Mouse (Mus musculus) ES-Bruce4 (cell line): ENCODE results near the gene Mef2b. TPM values are rescaled to one million over a fixed set of nuclear protein-coding genes. Genes with fewer than 3 reads are reported as not detected.

Source experiments
- H3K27ac ChIP-seq: 2 replicates; pipeline ENCODE4 v1.5.1; 2012; ENCODE audit warnings: low read length, inconsistent platforms; ENCODE audit not compliant: insufficient read depth
- H3K27me3 ChIP-seq: 2 replicates; pipeline ENCODE4 v1.6.1; 2012; ENCODE audit warnings: mild to moderate bottlenecking, low read length, inconsistent platforms; ENCODE audit not compliant: control insufficient read depth, poor library complexity, insufficient read depth, severe bottlenecking
- H3K36me3 ChIP-seq: 2 replicates; pipeline ENCODE4 v1.6.1; 2012; ENCODE audit warnings: inconsistent platforms, mild to moderate bottlenecking, low read length, moderate library complexity; ENCODE audit not compliant: control insufficient read depth, poor library complexity, insufficient read depth, severe bottlenecking
- H3K4me1 ChIP-seq: one replicate; pipeline ENCODE4 v1.8.1; 2011; ENCODE audit warnings: low read length; ENCODE audit not compliant: control insufficient read depth, insufficient read depth
- H3K4me3 ChIP-seq: 2 replicates; pipeline ENCODE4 v1.5.1; 2011; ENCODE audit warnings: low read depth, mild to moderate bottlenecking, low read length
- H3K9ac ChIP-seq: 2 replicates; pipeline ENCODE4 v1.6.1; 2012; ENCODE audit warnings: low read depth, mild to moderate bottlenecking, inconsistent platforms; ENCODE audit not compliant: poor library complexity, severe bottlenecking
- H3K9me3 ChIP-seq: replicated peaks from 2 replicates; pipeline ENCODE4 v1.6.1; 2012; ENCODE audit warnings: mild to moderate bottlenecking, low read length, inconsistent platforms; ENCODE audit not compliant: control insufficient read depth, poor library complexity, insufficient read depth, severe bottlenecking
- CTCF ChIP-seq: IDR thresholded peaks from one replicate; pipeline ENCODE4 v1.8.1; 2011; ENCODE audit warnings: low read depth, low read length
- EP300 ChIP-seq: IDR thresholded peaks from 2 replicates; pipeline ENCODE4 v1.6.1; 2011; ENCODE audit warnings: low read depth, low read length; ENCODE audit not compliant: insufficient read depth
- POLR2A ChIP-seq: IDR thresholded peaks from one replicate; pipeline ENCODE4 v1.8.1; 2011; ENCODE audit warnings: low read length; ENCODE audit not compliant: insufficient read depth
- polyA plus RNA-seq: library from polyadenylated mRNA; stranded (reverse); fragments of >200 nt; gene quantifications from 2 replicates; pipeline ENCODE4 v1.2.4, GENCODE M21; 2011; ENCODE audit warnings: low read depth; ENCODE audit not compliant: missing spikeins, insufficient read depth, insufficient read length

Gene Mef2b
- polyA plus RNA-seq, 1 experiment, result 5.8 TPM

GRCm38 (mm10) chr8:70129309-70129952 is 10.1 kb upstream of the Mef2b start:
- Histone ChIP-seq H3K4me3 (peak overlapping the region; percentile 23), H3K9me3 (no peaks in the 10 kb centered on the region), H3K27ac (peak overlapping the region; percentile 70)

GRCm38 (mm10) chr8:70130066-70130465 is 9.4 kb upstream of the Mef2b start:
- Histone ChIP-seq H3K9ac (peak overlapping the region; percentile 89), H3K27ac (peak overlapping the region; percentile 70), H3K4me3 (peak overlapping the region; percentile 23; the same call in 1 of the 2 replicates), H3K4me1 (peaks cover 6% of the 10 kb centered on the region), H3K27me3 (no peaks in the 10 kb centered on the region), H3K36me3 (peaks cover 23% of the 10 kb centered on the region), H3K9me3 (no peaks in the 10 kb centered on the region)
- TF ChIP-seq CTCF, result no peak
- TF ChIP-seq POLR2A, result no peak
- TF ChIP-seq EP300, result no peak

More at GRCm38 (mm10) chr8:70129309-70129952, 10.1 kb upstream of the Mef2b start:
- no peak for TF ChIP-seq EP300
- Histone ChIP-seq H3K36me3 (peaks cover 17% of the 10 kb centered on the region), H3K9ac (peak overlapping the region; percentile 13), H3K27me3 (no peaks in the 10 kb centered on the region), H3K4me1 (peaks cover 6% of the 10 kb centered on the region)

GRCm38 (mm10) chr8:70131166-70131883 is 8.2 kb upstream of the Mef2b start, which contains the start of gene Nr2c2ap:
Nr2c2ap (plus strand) TSS chr8:70131333.
- TF ChIP-seq CTCF (no peak), EP300 (0 out of 2 replicates have a peak, but pooled peaks have one; percentile 44)
- peak within 1 kb of the TSS; percentile 89 for H3K9ac ChIP-seq
- H3K27ac ChIP-seq, result peak within 1 kb of the TSS; percentile 85
- H3K4me1 ChIP-seq, result peaks cover 6% of the 10 kb centered on the region
- H3K9me3 ChIP-seq, result no peaks in the 10 kb centered on the region
- no peaks in the 10 kb centered on the region for H3K27me3 ChIP-seq
- H3K4me3 ChIP-seq, result peak within 1 kb of the TSS; percentile 93
- peaks cover 29% of the 10 kb centered on the region for H3K36me3 ChIP-seq

GRCm38 (mm10) chr8:70134086-70134485 is 5.4 kb upstream of the Mef2b start:
- no peak for TF ChIP-seq POLR2A
- TF ChIP-seq CTCF, result no peak
- TF ChIP-seq EP300, result no peak
- peaks cover 6% of the 10 kb centered on the region for H3K4me1 ChIP-seq
- H3K9me3 ChIP-seq, result no peaks in the 10 kb centered on the region
- H3K27me3 ChIP-seq, result no peaks in the 10 kb centered on the region
- H3K4me3 ChIP-seq, result no peak overlapping the region
- no peak overlapping the region for H3K9ac ChIP-seq
- peaks cover 29% of the 10 kb centered on the region for H3K36me3 ChIP-seq
- no peak overlapping the region for H3K27ac ChIP-seq

- Histone ChIP-seq H3K9ac (no peak overlapping the region), H3K27me3 (no peaks in the 10 kb centered on the region), H3K4me1 (peaks cover 3% of the 10 kb centered on the region), H3K27ac (no peak overlapping the region), H3K36me3 (peaks cover 29% of the 10 kb centered on the region), H3K4me3 (no peak overlapping the region), H3K9me3 (no peaks in the 10 kb centered on the region)
- TF ChIP-seq EP300, result no peak
- TF ChIP-seq CTCF, result no peak
- TF ChIP-seq POLR2A, result no peak
These were observed 4.6 kb upstream of the Mef2b start for GRCm38 (mm10) chr8:70134931-70135330.

- Histone ChIP-seq H3K27ac (no peak overlapping the region), H3K9ac (no peak overlapping the region), H3K27me3 (no peaks in the 10 kb centered on the region), H3K9me3 (no peaks in the 10 kb centered on the region), H3K36me3 (peaks cover 29% of the 10 kb centered on the region), H3K4me3 (no peak overlapping the region), H3K4me1 (peaks cover 5% of the 10 kb centered on the region)
- TF ChIP-seq EP300 (no peak), POLR2A (no peak), CTCF (no peak)
These were observed 2.9 kb upstream of the Mef2b start for GRCm38 (mm10) chr8:70136591-70136990.
